Mouse (Mus musculus) embryonic stem cell, embryonic (primary cell): ENCODE measurements around the gene Stard10.

Experiments used
- CTCF ChIA-PET, 4 experiments: fragments of 300-600 bp in 2 of 4; fragments of 350-600 bp in 2 of 4; sonication (Branson Sonifier 250); formaldehyde crosslinking; loops; one replicate each; lab custom pipeline; 2022; ENCODE audit warnings: inconsistent platforms in 2 of 4; lab: Charles Lee
- POLR2A ChIA-PET, 4 experiments: fragments of 300-600 bp in 2 of 4; fragments of 350-600 bp in 2 of 4; sonication (Branson Sonifier 250); formaldehyde crosslinking; loops; one replicate each; lab custom pipeline; 2022; ENCODE audit warnings: antibody characterized with exemption in 4 of 4, inconsistent platforms in 1 of 4; lab: Charles Lee

The Stard10 gene

DNA sequence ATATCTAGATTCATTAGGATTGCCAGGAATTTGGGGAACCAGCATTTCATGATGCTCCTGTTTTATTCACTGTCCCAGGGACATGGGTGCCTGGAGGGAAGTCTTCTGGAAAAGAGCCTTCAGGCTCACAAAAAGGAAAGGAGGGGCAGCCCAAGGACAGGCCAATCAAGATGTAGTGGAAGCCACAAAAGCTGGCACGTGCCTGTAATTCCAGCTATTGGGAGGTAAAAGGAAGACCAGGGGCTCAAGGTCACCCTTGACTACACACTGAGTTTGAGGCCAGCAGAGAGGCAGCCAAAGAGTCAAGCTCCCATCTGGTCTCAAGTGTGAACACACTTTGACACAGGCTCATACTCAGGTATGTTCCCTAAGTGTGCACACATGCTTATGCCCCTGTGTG is 21.4 kb upstream of the Stard10 start:
- CTCF ChIA-PET: interaction anchor here in 3 of 4 experiments (0.6 to 2.2 kb wide), 20 partner anchors 7 to 1870 kb away, joined by 3 to 16 read pairs (median 4); partner anchors contain the start of gene Arhgef17 (in 1 of the 3)
- POLR2A ChIA-PET: interaction anchor here in 3 of 4 experiments (0.9 to 4.6 kb wide), 17 partner anchors 8 to 387 kb away, joined by 3 to 19 read pairs (median 5); partner anchors contain the start of gene Clpb (in 1 of the 3)

DNA sequence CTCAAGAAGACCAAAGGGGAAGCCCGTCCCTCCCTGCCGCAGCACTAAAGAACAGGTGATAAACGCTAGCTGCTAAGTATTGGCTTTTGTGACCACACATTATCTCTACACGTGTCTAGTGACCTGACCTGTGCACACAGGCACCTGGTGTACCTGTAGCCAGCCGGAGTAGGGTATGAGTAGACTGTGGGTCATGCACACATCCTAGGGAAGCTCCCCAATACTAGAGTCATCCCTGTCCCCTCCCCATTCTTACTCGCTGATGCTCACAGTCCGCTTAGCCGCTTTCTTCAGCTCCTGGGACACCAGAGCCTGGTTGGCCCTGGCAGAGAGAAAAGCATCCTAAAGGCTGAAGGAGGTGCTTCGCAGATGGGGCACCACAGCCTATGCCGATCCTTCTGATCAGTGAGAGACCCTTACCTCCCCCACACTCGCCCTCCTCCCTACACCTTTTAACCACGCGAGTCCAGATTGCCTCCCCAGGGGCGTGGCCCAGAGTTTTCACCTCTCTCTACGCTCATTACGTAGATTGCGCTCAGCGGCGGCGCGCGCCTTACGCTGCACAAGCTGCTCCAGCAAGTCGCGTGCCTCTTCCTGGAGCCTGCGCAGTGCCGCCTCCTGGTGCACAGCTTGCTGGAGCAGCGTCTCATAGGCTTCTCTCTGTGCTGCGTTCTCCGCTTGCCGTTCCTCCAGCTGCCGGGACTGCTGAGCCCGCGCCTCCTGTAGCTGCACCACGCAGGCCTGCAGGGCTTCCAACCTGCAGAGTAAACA is 20.4 kb upstream of the Stard10 start:
- CTCF ChIA-PET: interaction anchor here (0.6 to 2.2 kb wide), 28 partner anchors 8 to 432 kb away, joined by 3 to 16 read pairs (median 4); partner anchors contain the start of gene Arhgef17 (in 1 of the 4)
- POLR2A ChIA-PET: interaction anchor here (0.5 to 4.6 kb wide), 26 partner anchors 8 to 352 kb away, joined by 3 to 19 read pairs (median 4); no protein-coding TSS in a partner anchor

DNA sequence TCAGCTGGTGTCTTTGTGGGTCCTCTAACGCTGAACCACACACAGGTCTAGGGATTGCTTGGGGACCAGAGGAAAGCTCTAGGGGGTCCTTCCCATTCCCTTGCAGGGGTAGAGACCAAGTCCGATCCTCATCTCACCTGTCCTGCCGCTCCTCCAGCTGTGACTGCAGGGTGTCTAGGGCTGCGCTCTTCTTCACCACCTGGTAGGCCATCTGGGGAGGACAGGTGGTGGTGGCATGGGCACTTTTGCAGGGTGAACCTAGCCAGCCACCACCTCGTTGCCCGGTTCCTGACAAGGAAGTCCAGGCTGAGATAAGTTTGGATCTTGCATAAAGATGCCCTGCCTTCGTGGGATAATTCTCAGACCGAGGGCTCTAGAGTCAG is 19.9 kb upstream of the Stard10 start:
- POLR2A ChIA-PET: interaction anchor here (0.6 to 4.6 kb wide), 20 partner anchors 8 to 353 kb away, joined by 3 to 19 read pairs (median 4); no protein-coding TSS in a partner anchor

DNA sequence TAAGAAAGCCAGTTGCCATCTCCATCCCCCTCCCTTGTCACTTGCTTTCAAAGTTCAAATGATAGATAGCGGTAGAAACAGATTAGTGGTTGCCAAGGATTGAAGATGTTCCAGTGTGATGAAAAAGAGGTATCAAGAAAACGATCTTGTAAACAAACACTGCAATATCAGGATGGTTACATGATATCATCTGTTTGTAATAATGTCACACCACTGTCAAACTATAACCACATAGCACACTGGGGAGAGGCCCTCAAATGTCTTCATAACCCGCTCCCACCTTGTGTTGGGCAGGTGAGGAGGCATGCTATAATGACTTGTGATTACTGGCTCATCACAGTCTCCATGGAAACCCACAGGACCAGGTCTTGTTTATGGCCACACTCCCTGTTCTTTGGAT is 18.5 kb upstream of the Stard10 start:
- CTCF ChIA-PET: no interaction called here

More for the DNA sequence above, 19.9 kb upstream of the Stard10 start:
- CTCF ChIA-PET: interaction anchor here (0.6 to 2.2 kb wide), 18 partner anchors 8 to 856 kb away, joined by 3 to 16 read pairs (median 4); no protein-coding TSS in a partner anchor

DNA sequence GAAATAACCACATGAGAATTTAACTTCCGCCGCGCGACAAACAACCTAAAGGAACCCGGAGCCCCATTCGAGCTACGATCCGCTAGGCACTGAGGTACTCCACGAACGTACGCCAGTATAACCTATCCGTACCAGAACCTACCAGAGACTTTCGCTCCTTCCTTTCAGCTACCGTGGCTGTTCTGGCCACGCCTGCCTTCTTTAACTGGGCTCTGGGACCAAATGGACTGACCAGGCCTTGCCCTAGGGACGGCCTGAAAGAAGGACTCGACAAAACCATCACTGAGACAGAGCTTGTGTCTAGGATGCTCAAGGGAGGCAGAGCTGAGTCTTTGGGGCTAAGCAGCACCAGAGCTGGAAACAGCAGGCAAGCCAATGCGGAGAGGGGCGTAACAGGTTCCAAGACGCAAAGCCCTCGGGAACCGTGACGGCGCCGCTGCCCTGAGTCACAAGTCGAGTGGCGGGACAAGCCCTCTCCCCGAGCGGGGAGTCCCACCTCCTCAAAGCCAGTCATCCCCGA is 15.5 kb upstream of the Stard10 start:
- POLR2A ChIA-PET: interaction anchor here in 3 of 4 experiments (0.8 to 2.9 kb wide), 26 partner anchors 9 to 438 kb away, joined by 3 to 51 read pairs (median 4); partner anchors contain the start of gene Relt (in 1 of the 3)

More for the DNA sequence above, 18.5 kb upstream of the Stard10 start:
- POLR2A ChIA-PET: interaction anchor here in 1 of 4 experiments (1.4 to 4.6 kb wide), 2 partner anchors 10 to 13 kb away, joined by 3 to 19 read pairs; no protein-coding TSS in a partner anchor

DNA sequence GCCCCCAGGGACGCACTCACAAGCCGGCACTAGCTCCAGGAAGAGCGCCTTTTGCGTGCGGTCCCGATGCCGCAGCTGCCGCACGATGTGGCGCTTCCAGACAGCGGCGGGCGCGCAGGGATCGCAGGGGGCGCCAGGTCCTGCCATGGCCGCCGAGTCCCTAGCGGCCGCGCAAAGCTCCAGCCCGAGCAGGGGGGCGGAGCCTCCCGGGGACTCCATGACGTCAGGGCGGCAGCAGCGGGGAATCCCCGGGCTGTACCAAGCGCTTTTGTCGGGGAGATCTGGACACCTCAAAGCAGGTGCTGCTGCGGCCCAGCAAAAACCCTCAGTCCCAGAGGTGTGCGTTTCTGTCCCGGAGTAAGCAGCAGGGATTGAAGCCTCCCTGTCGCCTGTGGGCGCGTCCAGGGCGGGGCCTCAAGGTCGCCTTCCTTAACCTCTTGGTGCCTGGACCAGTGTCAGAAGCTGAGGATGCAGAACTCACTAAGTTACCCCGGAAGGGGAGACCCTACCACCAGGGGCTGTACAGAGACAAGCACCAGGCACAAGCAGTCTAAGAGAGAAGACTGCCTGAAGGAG is 14.9 kb upstream of the Stard10 start, which contains the start of gene Atg16l2:
Atg16l2 (minus strand) TSS at position 371 of the 576 bp plus-strand sequence.
- POLR2A ChIA-PET: interaction anchor here in 3 of 4 experiments (0.8 to 2.9 kb wide), 27 partner anchors 9 to 766 kb away, joined by 3 to 51 read pairs (median 4); partner anchors contain the start of gene Relt (in 1 of the 3)
- CTCF ChIA-PET: interaction anchor here (0.5 to 2.4 kb wide), 36 partner anchors 8 to 676 kb away, joined by 3 to 57 read pairs (median 4); partner anchors contain the start of genes Clpb (in 1 of the 4), P2ry6 (in 1 of the 4) and Relt (in 1 of the 4)

More for the DNA sequence above, 15.5 kb upstream of the Stard10 start:
- CTCF ChIA-PET: interaction anchor here (0.6 to 2.4 kb wide), 29 partner anchors 8 to 438 kb away, joined by 3 to 57 read pairs (median 5); partner anchors contain the start of genes Clpb (in 1 of the 4), P2ry6 (in 1 of the 4) and Relt (in 1 of the 4)

DNA sequence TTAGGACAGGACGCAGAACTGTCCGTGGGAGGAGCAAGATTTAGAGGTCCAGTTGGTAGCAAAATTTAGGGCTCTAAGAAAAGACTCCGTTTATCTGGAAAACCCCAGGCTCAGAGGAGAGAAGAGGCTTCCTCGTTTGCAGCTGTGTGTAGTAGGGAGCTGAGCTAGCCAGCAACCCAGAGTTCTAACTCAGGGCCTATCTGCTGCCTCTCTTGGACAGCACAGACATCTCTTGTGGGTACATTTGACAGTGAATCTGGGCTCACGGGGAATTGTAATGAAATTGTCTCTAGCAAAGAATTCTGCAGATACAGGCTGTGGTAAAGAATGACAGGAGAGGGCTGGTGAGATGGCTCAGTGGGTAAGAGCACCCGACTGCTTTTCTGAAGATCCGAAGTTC is 14.2 kb upstream of the Stard10 start:
- POLR2A ChIA-PET: interaction anchor here (0.7 to 2.9 kb wide), 16 partner anchors 8 to 767 kb away, joined by 3 to 51 read pairs (median 4); partner anchors contain the start of gene Relt (in 1 of the 4)
- CTCF ChIA-PET: interaction anchor here (0.6 to 2.4 kb wide), 21 partner anchors 8 to 315 kb away, joined by 3 to 57 read pairs (median 7); no protein-coding TSS in a partner anchor

DNA sequence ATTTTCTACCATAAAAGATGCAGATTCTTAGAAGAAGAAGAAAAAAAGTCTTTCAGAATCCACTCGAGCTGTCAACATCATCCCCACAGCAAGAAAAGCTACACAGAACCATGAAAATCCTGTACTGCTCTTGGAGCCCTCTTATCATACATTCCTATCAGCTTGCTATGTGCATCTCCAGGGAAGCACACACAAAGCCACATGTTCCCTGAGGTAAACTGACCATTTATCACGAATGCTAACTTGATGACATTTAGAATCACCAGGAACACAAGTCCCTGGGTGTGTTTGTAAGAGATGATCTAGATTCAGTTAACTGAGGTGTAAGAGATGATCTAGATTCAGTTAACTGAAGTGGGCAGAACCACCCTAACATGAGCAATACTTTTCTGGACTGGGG is 10.0 kb upstream of the Stard10 start:
- CTCF ChIA-PET: no interaction called here
- POLR2A ChIA-PET: interaction anchor here in 2 of 4 experiments (0.6 to 1.1 kb wide), 3 partner anchors 10 to 369 kb away, joined by 3 to 4 read pairs (median 3); no protein-coding TSS in a partner anchor

DNA sequence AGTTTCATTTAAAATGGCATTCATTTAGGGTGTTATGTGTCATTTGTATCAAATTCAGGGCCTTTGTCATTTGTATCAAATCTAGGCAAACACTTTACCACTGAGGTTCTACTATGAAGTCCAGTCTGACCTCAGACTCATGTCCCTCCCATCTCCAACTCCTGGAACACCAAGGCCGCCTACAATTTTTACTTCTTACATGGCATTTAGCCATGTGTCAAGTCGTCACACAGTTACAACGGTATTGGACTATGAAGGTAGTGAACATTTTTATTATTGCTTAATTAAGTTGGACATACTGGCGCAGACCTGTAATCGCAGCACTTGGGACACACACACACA is 6.9 kb upstream of the Stard10 start:
- CTCF ChIA-PET: interaction anchor here (0.5 to 3.2 kb wide), 31 partner anchors 8 to 755 kb away, joined by 3 to 57 read pairs (median 7); partner anchors contain the start of genes Atg16l2 (in 3 of the 4), Arap1 (in 2 of the 4), Gm45837 (in 1 of the 4) and Relt (in 1 of the 4)
- POLR2A ChIA-PET: interaction anchor here in 3 of 4 experiments (1.0 to 3.2 kb wide), 8 partner anchors 8 to 336 kb away, joined by 3 to 51 read pairs (median 8); partner anchors contain the start of gene Atg16l2 (in 2 of the 3)

DNA sequence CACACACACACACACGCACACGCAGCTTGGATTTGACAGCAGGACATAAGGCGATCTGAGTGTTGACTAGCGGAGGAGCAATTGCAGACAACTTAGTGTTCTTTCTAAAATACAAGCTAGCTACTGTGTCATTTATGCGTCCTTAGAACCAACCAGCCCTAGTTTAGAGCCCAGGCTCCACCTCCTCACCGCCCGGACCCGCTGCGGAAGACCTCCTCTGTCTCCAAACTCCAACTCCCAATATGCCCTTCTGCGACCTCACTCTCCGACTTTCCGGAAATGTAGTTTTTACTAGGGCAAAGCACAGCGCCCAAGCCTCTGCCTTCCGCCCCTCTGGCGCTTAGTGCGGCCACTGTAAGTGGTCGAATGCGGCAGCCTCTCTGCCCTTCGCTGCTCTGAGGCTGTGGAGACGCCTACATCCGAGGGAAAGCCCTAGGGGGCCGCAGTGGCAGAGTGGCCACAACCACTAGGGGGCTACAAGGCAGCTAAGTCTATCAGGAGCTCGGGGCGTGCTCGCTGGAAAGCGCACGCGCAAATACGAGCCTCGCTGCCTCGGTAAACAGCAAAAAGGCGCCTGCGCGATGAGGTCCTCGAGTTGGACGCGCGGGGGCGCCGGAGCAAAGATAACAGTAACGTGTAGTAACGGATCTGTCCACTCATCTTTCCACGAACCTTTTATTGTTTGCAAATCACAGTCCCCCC is 6.4 kb upstream of the Stard10 start:
- CTCF ChIA-PET: interaction anchor here (0.5 to 3.2 kb wide), 94 partner anchors 8 to 1844 kb away, joined by 3 to 57 read pairs (median 5); partner anchors contain the start of genes Atg16l2 (in 4 of the 4), Arap1 (in 3 of the 4), Clpb (in 1 of the 4) and Gm45837 (in 1 of the 4)
- POLR2A ChIA-PET: interaction anchor here (0.6 to 3.2 kb wide), 41 partner anchors 8 to 1306 kb away, joined by 3 to 51 read pairs (median 4); partner anchors contain the start of genes Atg16l2 (in 3 of the 4) and Arhgef17 (in 1 of the 4)

DNA sequence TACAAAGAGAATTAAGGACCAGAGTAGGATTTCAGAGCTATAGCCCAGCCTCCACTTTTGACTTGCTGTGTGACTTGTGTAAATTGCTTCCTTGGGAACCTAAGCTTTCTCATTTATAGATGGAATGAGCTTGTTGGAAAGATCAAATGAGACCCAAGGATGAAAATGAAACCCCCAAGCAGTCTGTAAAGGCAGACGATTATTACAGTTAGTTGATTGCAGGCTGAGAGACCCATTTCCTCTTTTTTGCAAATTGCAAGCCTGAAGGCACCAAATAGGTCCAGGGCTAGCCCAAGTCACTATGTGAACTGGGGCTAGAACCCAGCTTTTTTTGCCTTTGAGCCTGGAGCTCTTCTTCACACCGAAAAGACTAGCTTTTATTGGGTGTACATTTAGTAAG is 5.8 kb upstream of the Stard10 start:
- ChIA-PET POLR2A (interaction anchor here (0.6 to 3.2 kb wide), 40 partner anchors 9 to 1307 kb away, joined by 3 to 51 read pairs (median 4); partner anchors contain the start of genes Atg16l2 (in 3 of the 4) and Arhgef17 (in 1 of the 4)), CTCF (interaction anchor here (0.5 to 3.2 kb wide), 83 partner anchors 9 to 1845 kb away, joined by 3 to 57 read pairs (median 6); partner anchors contain the start of genes Atg16l2 (in 4 of the 4), Arap1 (in 2 of the 4), Clpb (in 1 of the 4) and Pde2a (in 1 of the 4))

DNA sequence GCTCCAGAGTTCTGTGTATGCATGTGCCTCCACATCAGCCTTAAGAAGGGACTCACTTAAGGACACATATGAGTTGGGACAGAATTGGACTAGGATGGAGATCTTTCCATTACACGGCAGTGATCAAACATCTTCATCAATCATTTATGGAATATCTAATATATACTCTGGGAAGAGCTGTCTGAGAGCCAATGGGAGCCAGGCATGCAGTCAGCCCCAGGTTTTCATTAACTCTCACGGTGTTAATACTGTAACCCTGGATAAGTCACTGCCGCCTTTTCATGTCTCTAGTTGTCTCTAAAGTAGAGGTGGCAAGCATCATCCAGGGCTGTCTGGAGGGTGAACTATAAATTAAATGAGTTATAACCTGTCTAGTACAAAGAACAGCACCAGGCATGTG is 3.9 kb upstream of the Stard10 start:
- CTCF ChIA-PET: interaction anchor here in 2 of 4 experiments (1.2 to 3.2 kb wide), 2 partner anchors 11 kb away, joined by 6 to 57 read pairs; partner anchors contain the start of gene Atg16l2 (in 2 of the 2)
- POLR2A ChIA-PET: no interaction called here

DNA sequence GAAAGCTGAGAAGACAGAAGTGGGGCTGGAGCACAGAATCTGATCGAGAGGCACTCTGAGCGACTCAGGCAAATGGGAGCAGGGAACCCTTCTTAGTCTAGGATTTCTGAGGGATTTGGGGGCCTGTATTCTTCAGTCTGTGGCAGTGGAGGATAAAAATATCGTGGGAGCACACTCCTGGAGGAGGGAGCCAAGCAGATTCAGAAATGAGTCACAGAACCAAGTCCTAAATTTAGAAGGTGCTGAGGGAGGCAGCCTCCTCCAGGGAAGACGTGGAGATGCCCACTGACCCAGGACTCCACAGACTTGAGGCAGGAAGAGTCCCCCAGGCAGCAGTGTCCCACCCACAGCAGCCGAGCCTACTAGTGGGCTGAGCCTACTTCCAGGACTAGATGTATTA is 2.5 kb upstream of the Stard10 start:
- POLR2A ChIA-PET: no interaction called here
- CTCF ChIA-PET: interaction anchor here in 1 of 4 experiments (0.6 kb wide), 1 partner anchor 113 kb away, joined by 6 read pairs; no protein-coding TSS in a partner anchor

DNA sequence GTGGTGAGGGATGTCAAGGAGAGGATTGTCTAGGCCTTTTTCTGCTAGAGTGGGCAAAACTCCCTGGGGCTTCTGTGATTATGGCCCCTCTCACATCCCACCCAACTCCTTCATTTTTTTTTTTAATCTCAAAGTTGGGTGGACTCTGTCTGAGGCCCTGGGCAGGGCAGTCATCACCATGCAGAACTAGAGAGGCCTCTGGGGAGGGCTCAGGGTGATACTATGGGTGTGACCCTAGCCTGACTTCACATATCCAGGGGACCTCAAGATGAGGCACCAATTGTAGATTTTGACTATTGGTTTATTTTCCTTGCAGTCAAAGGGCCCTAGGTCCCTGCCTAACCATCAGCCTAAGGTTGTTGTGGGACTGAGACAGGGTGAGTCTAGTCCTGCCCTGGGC is 1.2 kb upstream of the Stard10 start:
- ChIA-PET CTCF (interaction anchor here in 1 of 4 experiments (2.2 kb wide), 1 partner anchor 97 kb away, joined by 9 read pairs; no protein-coding TSS in a partner anchor), POLR2A (no interaction called here)

DNA sequence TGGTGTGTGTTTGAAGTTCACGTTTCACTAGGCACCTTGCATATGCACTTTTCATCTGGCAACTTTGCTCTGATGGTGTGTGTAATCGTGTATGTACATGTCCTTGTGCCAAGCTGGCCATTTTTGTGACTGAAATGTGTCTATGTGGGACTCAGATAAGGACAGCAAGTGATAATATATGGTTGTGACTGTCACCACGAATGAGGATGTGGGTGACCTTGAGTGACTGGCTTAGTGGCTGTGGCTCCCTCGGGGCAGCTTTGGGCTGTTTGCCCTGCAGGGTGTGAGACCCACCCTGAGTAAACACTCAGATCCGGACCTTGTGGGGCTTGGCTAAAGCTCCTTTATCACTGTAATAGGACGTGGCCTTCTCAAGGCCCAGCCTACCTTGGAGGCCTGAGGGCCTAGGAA is 290 bp upstream of the Stard10 start:
- ChIA-PET POLR2A (interaction anchor here in 2 of 4 experiments (0.6 to 1.8 kb wide), 2 partner anchors 13 to 395 kb away, joined by 4 to 5 read pairs; no protein-coding TSS in a partner anchor), CTCF (interaction anchor here in 3 of 4 experiments (0.6 to 2.2 kb wide), 6 partner anchors 28 to 420 kb away, joined by 3 to 9 read pairs (median 4); no protein-coding TSS in a partner anchor)

DNA sequence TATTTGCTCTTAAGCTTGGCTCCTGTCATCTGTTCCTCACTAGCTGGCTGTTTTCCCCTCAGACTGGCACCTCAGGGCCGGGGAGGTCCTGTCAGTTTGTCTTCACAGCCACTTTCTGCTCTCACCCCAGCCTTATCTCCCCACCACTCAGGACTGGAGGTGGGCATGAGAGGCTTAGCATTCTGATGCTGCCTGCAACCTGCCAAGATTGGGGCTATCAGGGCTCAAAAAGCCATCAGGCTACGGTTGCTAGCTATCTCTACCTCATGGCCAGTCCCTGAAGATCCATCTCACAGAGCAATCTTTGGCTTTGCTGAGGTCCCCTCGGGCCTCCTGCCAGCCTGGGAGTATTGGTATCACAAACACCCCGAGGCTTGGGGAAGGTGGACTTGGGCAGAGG is 2.0 kb downstream of the Stard10 start:
- CTCF ChIA-PET: no interaction called here
- POLR2A ChIA-PET: interaction anchor here in 1 of 4 experiments (0.6 kb wide), 1 partner anchor 857 kb away, joined by 3 read pairs; no protein-coding TSS in a partner anchor
